Mouse (Mus musculus) B cell, adult 2 months (primary cell): ENCODE results near the gene Gm4070.
"Not testable (repeated sequence)": the region's sequence is repeated elsewhere in the genome, so short reads cannot be mapped to it uniquely, and the experiment has no call there.

Experiments
- DNase-seq, 2 experiments: peaks; one replicate each; pipeline ENCODE4 v3.0.0; 2022

Gm4070 gene

DNA sequence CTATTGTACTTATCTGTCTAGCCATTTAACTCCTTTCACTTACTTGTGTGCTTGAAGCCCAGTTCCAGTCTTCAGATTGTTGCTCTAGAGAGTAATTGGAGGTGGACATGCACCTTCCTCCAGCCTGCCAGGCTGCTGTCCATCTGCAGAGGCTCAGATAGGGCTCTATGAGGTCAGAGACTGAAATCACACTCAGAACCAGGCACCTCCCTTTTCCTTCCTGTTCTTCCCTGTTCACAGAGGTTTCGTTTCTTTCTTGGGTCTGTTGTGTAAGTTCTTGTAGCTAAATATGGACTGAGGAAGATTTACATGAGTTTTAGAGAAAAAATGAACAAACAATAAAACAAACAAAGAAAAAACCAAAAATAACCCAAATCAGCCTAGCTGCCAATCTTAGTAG is at the start of gene Gm4070:
Gene Gm4070 (minus strand): TSS at position 156 of the 400 bp plus-strand sequence.
- not testable (repeated sequence) for DNase-seq

GRCm38 (mm10) chr7:105954540-105954939 is 773 bp upstream of the Gm4070 start:
- not testable (repeated sequence) for DNase-seq

GRCm38 (mm10) chr7:105952408-105952807 is 1.4 kb downstream of the Gm4070 start:
- not testable (repeated sequence) for DNase-seq

GRCm38 (mm10) chr7:105945238-105945637 is 8.5 kb downstream of the Gm4070 start:
- not testable (repeated sequence) for DNase-seq

GRCm38 (mm10) chr7:105932132-105932531 is 21.6 kb downstream of the Gm4070 start:
- DNase-seq = not testable (repeated sequence)

DNA sequence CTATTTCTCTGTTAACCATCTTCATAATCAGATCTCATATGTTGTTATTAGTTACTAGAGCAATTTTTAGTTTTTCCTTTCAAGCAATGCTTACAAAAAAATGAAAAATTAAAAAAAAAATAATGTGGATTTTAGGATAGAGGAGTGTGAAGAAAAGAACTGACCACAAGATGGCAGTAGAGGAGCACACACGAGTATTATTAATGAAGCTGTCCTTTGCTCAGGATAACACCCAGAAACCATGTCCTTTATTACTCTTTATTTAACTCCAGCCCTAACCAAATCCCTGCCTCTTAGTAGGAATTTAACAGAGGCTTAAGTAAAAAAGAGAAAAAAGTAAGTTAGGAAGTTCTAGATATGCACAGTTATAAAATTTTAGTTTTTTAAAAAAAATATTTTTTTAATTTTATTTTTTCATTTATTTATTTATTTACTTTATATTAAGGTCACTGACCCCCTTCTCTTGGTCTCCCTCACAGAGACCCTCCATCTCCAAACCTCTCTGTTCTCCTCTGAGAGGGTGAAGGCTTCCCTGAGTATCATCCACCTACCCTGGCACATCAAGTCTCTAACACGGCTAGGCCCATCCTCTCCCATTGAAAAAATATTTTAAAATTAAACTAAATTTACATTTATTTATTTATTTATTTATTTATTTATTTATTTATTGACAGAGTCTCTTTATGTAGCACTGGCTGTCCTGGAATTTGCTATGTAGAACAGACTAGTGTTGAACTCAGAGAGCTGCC is 70.0 kb downstream of the Gm4070 start:
- DNase-seq = not testable (repeated sequence)

DNA sequence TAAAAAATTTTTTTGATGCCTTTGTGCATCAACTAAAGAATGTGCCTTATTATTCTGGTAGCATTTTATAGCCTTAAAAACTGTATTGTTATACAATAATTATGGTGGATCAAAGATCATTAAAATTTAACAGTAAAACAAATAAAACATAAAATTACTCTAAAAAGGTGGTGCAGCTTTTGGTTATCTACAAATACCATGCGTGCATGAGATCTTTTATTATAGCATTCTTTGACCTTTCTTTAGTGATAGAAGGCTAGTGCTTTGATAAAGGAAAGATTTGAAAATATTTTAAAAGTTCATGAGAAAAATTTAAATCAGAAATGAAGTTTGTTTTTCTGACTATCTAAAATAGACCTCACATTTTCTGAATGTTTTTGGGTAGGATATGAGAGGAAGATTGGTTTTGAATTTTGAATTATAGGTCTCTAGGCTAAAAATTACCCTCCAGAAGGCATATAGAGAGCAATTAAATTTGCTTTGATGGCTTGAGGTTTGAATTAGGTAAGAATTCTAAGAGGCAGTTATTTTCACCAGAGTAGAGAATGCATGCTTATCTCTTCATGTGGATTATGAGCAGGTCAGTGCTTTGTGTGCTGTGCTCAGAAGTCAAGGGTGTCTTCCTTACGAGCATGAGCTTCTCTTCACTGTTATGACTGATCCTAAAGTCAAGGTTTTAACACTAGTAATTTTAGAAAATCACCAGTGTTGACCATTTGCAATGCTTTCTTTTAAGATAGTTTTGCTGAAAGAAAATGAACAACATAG is 73.9 kb downstream of the Gm4070 start:
- not testable (repeated sequence) for DNase-seq

DNA sequence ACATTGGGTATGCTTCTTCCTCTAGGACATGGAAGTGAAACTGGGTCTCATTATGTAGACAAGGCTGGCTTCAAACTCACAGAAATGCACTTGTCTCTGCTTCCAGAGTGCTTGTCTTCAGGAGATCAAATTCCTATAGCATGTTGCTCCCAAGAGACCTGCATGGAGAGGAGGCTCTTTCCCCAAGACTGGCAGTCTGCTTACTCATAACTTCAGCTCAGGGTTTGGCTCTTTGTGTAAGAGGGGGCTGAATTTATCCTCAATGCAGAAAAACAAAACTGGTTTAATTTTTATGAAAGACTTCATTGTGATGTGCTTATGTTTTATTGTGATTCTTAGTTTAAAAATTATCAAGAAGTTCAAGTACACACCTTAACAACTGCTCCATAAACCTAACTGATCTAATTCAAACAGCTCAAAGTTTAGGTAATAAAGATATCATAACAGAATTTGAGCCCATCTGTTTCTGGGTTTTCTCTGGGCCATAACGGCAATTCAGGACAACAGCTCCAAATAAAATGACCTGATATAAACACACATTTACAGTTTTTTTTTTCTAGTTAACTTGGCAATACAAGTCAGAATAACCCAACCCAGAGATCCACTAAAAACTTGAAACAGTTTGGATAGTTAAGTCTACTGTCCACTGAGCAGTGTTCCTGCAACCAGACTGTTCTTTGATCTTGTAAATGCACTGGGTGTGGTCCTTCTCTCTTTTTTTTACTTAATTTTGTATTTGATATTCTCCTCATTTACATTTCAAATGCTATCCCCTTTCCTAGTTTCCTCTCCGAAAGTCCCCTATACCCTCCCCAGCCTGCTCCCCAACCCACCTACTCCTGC is 97.8 kb downstream of the Gm4070 start:
- DNase-seq = not testable (repeated sequence)
